Mouse (Mus musculus) neural tube, embryonic 11.5 days (tissue): ENCODE data around the gene Syna. TPM values are rescaled to one million over a fixed set of nuclear protein-coding genes. Genes with fewer than 3 reads are reported as not detected.

Experiments used
- ATAC-seq: fragments of 200-750 bp; cut with Nextera tagmentation; 2 replicates; pipeline ENCODE4 v1.8.0; 2017; ENCODE audit warnings: moderate number of reproducible peaks, mild to moderate bottlenecking, moderate TSS enrichment, moderate library complexity; ENCODE audit not compliant: insufficient read depth, low FRiP score, low TSS enrichment
- DNase-seq: peaks from one replicate; pipeline ENCODE4 v3.0.0-alpha.2; 2015; ENCODE audit warnings: low spot score
- H3K27ac ChIP-seq: fragments of 300-500 bp; sonication (generic); 2 replicates; pipeline ENCODE4 v1.5.1; 2014; ENCODE audit warnings: low read depth, mild to moderate bottlenecking, low read length
- H3K27me3 ChIP-seq: fragments of 300-500 bp; sonication (generic); 2 replicates; pipeline ENCODE4 v1.6.1; 2014; ENCODE audit warnings: mild to moderate bottlenecking, low read length, mixed read lengths; ENCODE audit not compliant: control insufficient read depth, insufficient read depth
- H3K36me3 ChIP-seq: fragments of 300-500 bp; sonication (generic); 2 replicates; pipeline ENCODE4 v1.6.1; 2014; ENCODE audit warnings: mild to moderate bottlenecking, low read length, moderate library complexity, mixed read lengths; ENCODE audit not compliant: control insufficient read depth, insufficient read depth
- H3K4me1 ChIP-seq: fragments of 300-500 bp; sonication (generic); 2 replicates; pipeline ENCODE4 v1.6.1; 2014; ENCODE audit warnings: low read length, mixed read lengths; ENCODE audit not compliant: control insufficient read depth, insufficient read depth
- H3K4me2 ChIP-seq: fragments of 300-500 bp; sonication (generic); 2 replicates; pipeline ENCODE4 v1.6.1; 2014; ENCODE audit warnings: low read depth, mild to moderate bottlenecking, moderate library complexity
- H3K4me3 ChIP-seq: fragments of 300-500 bp; sonication (generic); 2 replicates; pipeline ENCODE4 v1.5.1; 2014; ENCODE audit warnings: low read depth, low read length
- H3K9ac ChIP-seq: fragments of 300-500 bp; sonication (generic); 2 replicates; pipeline ENCODE4 v1.6.1; 2014; ENCODE audit warnings: mild to moderate bottlenecking, low read length
- H3K9me3 ChIP-seq: fragments of 300-500 bp; sonication (generic); 2 replicates; pipeline ENCODE4 v1.6.1; 2016; ENCODE audit warnings: low read length; ENCODE audit not compliant: control insufficient read depth
- WGBS: fragments of 180-500 bp; shearing (Covaris S2); extraction: QIAGEN DNeasy Blood & Tissue Kit; methylation state at CpG from one replicate; pipeline ENCODE4 v1.1.7; 2014; 5-methylcytosine and 5-hydroxymethylcytosine counted together
- polyA plus RNA-seq: library from polyadenylated mRNA; unstranded; fragments of >200 nt; fragmentation: Nextera tagmentation; extraction: Ambion mirVana; gene quantifications from 2 replicates; pipeline ENCODE4 v1.2.1, GENCODE M21; 2014

The Syna gene
- polyA plus RNA-seq, 1 experiment from 2014 or later = not detected

DNA sequence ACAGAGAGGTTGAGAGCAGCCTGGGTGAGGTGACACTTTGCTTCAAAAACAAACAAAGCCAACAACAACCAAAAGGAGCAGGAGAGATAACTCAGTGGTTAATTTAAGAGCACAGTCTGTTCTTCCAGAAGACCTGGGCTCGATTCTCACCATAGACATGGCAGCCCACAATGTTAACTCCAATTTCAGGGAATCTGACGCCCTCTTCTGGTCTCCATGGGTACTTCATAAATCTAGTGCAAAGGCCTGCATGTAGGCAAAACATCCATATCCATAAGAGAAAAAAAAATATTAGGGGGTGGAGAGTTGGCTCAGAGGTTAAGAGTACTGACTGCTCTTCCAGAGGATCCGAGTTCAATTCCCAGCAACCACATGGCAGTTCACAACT is 14.7 kb downstream of the Syna start:
- DNase-seq = no peak
- no peak for ATAC-seq
- no peaks in the 10 kb centered on the region for H3K36me3 ChIP-seq
- no peaks in the 10 kb centered on the region for H3K9me3 ChIP-seq
- H3K27ac ChIP-seq = no peak overlapping the region
- H3K4me3 ChIP-seq = no peak overlapping the region
- no peaks in the 10 kb centered on the region for H3K27me3 ChIP-seq
- WGBS = 64% methylated on average over 3 of the region's 3 CpGs
- no peak overlapping the region for H3K9ac ChIP-seq
- H3K4me2 ChIP-seq = no peak overlapping the region
- peaks cover 9% of the 10 kb centered on the region for H3K4me1 ChIP-seq

DNA sequence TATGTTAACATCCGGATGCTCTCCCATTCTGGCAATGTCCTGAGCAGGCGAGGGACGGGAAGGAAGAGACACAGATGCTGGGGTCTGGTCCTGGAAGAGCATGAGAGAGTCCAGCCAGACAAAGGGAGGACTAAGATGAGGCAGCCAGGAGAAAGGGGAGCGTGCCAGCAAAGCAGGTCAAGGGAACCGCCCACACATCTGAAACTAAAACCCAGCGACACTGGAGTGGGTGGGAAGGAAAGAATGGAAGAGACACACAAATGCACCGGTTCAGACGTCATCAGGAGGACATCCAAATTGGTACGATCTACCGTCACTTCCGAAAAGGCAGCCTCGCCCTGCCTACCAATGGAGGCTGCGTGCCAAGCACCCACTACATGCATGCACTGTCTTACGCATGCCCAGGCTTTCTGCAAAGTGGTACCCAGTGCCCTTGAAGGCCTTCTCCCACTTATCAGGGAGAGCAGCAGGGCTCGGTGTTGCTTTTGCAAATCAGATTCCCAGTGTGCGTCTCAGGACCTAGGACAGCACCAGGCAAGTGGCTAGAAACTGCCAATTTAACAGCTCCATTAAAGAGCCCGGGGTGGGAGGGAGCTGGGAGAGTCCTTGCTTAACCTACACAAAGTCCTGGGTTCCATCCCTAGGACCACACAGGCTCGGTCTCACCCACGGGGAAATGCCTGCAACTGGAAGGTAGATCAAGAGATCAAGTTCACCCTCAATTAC is 15.3 kb downstream of the Syna start:
- H3K9me3 ChIP-seq = no peaks in the 10 kb centered on the region
- H3K9ac ChIP-seq = no peak overlapping the region
- H3K27me3 ChIP-seq = no peaks in the 10 kb centered on the region
- H3K4me1 ChIP-seq = peaks cover 14% of the 10 kb centered on the region
- no peak for ATAC-seq
- DNase-seq = no peak
- no peak overlapping the region for H3K4me2 ChIP-seq
- no peak overlapping the region for H3K27ac ChIP-seq
- no peak overlapping the region for H3K4me3 ChIP-seq
- 69% methylated on average over 19 of the region's 19 CpGs for WGBS
- H3K36me3 ChIP-seq = no peaks in the 10 kb centered on the region

DNA sequence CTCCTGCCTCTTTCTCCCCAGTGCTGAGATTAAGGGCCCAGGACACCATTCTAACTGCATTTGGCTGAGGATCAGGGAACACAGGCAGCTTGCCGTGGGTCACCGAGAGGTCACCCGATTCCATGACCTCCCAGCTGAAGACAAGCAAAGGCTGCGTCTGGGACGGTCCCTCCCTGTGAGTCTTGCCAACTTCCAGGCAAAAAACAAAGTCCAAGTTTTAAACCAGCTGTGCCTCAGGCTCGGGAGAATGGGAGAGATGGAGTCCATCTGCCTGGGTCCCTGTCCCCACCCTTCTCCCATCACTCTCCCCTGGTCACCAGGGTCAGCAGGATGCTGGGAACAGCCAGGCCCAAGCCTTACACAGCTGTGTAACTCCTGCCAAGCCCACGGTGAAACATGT is 18.3 kb downstream of the Syna start:
- 35% methylated on average over 7 of the region's 7 CpGs for whole genome bisulfite sequencing
- ATAC-seq = no peak
- no peak overlapping the region for H3K4me3 ChIP-seq
- DNase-seq = no peak
- H3K27ac ChIP-seq = 0 out of 2 replicates have a peak overlapping the region, but pooled peaks have one; percentile 14
- H3K27me3 ChIP-seq = no peaks in the 10 kb centered on the region
- H3K9ac ChIP-seq = no peak overlapping the region
- no peak overlapping the region for H3K4me2 ChIP-seq
- no peaks in the 10 kb centered on the region; the same call in 1 of the 2 replicates for H3K36me3 ChIP-seq
- peaks cover 17% of the 10 kb centered on the region for H3K4me1 ChIP-seq
- no peaks in the 10 kb centered on the region for H3K9me3 ChIP-seq

DNA sequence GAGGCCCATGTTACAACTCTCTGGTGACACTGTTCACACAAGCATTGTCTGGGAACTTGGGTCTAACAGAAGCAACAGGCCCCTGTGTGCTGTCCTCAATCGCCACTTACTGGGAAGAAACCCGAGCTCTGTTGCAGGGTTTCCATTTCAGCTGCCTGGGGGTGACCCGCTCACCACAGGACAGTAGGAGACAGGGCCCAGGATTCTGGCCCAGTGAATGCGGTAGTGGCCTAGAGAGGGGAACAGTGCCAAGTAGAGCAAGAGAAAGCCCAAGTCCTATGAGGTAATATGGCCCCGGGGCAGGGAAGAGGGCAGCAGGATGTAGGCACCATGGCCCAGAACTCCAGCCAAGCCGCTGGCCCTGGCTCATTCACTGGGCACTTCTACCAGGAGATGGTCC is 19.1 kb downstream of the Syna start:
- Histone ChIP-seq H3K9ac (no peak overlapping the region), H3K4me3 (no peak overlapping the region), H3K27ac (no peak overlapping the region), H3K4me1 (peaks cover 17% of the 10 kb centered on the region), H3K9me3 (no peaks in the 10 kb centered on the region), H3K36me3 (no peaks in the 10 kb centered on the region; the same call in 1 of the 2 replicates), H3K4me2 (no peak overlapping the region), H3K27me3 (no peaks in the 10 kb centered on the region)
- DNase-seq (no peak), ATAC-seq (no peak)
- WGBS = 74% methylated on average over 6 of the region's 6 CpGs

DNA sequence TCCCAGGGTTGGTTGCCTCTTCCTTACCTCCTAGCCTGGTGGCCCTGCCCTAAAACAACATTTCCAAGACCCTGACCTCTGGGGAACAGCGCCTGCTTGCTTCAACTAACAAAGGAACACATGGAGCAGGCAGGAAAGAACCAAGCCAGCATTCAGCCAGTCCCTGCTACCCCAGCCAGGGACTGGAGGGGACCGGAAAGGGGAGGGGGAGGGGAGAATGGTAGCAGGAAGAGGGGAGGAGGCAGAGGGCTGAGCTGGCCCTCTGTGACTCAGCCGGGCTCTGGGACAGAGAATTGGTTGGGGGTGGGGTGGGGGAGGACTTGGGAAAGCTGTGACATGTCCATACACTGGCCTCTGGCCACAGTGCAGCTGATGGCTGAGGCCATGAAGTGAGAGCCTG is 20.1 kb downstream of the Syna start:
- 4% methylated on average over 3 of the region's 3 CpGs for WGBS
- Histone ChIP-seq H3K9ac (no peak overlapping the region), H3K27ac (peak overlapping the region; percentile 55), H3K4me2 (no peak overlapping the region), H3K4me1 (peaks cover 17% of the 10 kb centered on the region), H3K9me3 (no peaks in the 10 kb centered on the region), H3K36me3 (peaks cover 1% of the 10 kb centered on the region; the same call in 1 of the 2 replicates), H3K27me3 (no peaks in the 10 kb centered on the region), H3K4me3 (no peak overlapping the region)
- ATAC-seq (no peak), DNase-seq (peak; percentile 57)

DNA sequence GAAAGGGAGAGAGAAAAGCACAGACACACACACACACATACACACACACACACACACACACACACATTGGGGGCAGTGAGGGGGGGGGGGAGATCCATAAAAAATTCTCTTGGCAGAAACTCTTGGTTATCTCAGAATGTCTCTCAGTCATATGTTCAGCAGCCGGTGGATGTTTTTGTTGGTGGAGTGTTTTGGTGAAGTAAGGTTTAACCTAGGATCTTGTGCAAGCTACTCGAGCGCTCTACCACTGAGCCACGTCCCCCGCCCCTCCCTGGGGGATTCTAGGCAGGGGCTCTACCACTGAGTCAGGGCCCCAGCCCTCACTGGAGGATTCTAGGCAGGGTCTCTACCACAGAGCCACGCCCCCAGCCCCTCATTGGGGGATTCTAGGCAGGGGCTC is 23.9 kb downstream of the Syna start:
- Histone ChIP-seq H3K4me3 (no peak overlapping the region), H3K4me1 (peaks cover 12% of the 10 kb centered on the region), H3K36me3 (peaks cover 8% of the 10 kb centered on the region; the same call in 1 of the 2 replicates), H3K4me2 (no peak overlapping the region), H3K27ac (no peak overlapping the region), H3K9me3 (no peaks in the 10 kb centered on the region), H3K27me3 (no peaks in the 10 kb centered on the region), H3K9ac (no peak overlapping the region)
- DNase-seq = no peak
- 96% methylated on average over 6 of the region's 6 CpGs for WGBS
- ATAC-seq = no peak

DNA sequence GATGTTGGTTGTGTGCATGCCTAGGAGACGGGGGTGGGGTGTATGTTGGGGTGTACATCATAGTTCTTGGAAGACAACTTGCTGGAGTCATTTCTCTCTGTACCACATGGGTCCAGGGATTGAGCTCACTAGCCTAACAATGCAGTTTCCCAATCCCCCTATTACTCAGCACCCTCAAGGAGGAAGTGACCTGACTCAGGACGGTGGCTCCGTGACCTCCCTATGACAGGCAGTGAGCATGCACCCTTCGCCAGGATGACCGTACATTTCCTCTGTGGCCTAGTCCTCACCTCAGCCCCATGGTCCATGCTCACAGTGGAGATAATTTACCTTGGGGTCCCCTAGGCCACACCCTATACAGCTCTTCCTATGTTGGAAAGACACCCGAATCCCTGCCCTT is 27.6 kb downstream of the Syna start:
- H3K27me3 ChIP-seq = no peaks in the 10 kb centered on the region
- H3K36me3 ChIP-seq = peaks cover 8% of the 10 kb centered on the region; the same call in 1 of the 2 replicates
- no peaks in the 10 kb centered on the region for H3K9me3 ChIP-seq
- DNase-seq = no peak
- no peak overlapping the region for H3K4me3 ChIP-seq
- no peak overlapping the region for H3K4me2 ChIP-seq
- no peaks in the 10 kb centered on the region for H3K4me1 ChIP-seq
- ATAC-seq = no peak
- no peak overlapping the region for H3K27ac ChIP-seq
- 97% methylated on average over 6 of the region's 6 CpGs for WGBS
- no peak overlapping the region for H3K9ac ChIP-seq

DNA sequence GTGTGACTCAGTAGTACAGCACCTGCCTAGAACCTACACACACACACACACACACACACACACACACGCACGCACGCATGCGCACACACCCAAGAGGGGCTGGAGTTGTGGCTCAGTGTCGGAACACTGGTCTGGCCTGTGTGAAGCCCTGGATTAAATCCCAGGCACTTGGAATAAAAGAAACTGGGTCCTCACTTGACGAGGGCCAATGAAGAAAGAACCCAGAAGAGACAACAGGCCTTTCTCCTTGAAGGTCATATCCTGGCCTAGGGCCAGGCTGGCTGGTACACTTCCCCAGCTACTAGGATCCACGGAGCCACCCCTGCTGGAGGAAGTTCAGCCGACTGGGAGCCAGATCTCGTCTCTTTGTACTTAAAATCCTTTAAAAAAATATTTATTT is 28.4 kb downstream of the Syna start:
- Histone ChIP-seq H3K27me3 (no peaks in the 10 kb centered on the region), H3K9ac (no peak overlapping the region), H3K4me1 (no peaks in the 10 kb centered on the region), H3K4me2 (no peak overlapping the region), H3K9me3 (no peaks in the 10 kb centered on the region), H3K4me3 (no peak overlapping the region), H3K36me3 (peaks cover 8% of the 10 kb centered on the region; the same call in 1 of the 2 replicates), H3K27ac (no peak overlapping the region)
- WGBS = 94% methylated on average over 9 of the region's 9 CpGs
- DNase-seq (no peak), ATAC-seq (no peak)

DNA sequence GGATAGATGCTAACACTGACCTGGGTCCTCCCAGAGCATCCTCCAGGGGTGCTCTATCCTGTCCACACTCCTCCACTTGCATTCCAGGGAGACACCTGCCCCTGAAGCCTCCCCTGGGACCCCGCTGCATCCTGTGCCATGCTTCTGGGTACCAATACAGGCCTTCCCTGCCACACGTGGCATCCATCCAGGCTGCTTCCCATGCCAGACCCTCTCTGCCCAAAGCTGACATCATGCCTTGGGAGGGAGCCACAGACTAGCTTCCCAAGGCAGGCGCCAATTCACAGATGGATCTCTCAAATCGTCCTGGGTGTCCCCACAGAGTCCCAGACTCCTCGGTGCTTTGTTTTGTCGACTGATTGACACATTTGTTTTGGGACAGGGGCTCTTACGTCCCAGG is 29.1 kb downstream of the Syna start:
- ATAC-seq (no peak), DNase-seq (no peak)
- Histone ChIP-seq H3K36me3 (peaks cover 8% of the 10 kb centered on the region; the same call in 1 of the 2 replicates), H3K9ac (no peak overlapping the region), H3K4me3 (no peak overlapping the region), H3K4me2 (no peak overlapping the region), H3K4me1 (no peaks in the 10 kb centered on the region), H3K27ac (no peak overlapping the region), H3K27me3 (no peaks in the 10 kb centered on the region), H3K9me3 (no peaks in the 10 kb centered on the region)
- 76% methylated on average over 7 of the region's 7 CpGs for WGBS
